12 mouse cellular contexts compared by ENCODE assay signal in genomic region chr5:65040463-65040862, GRCm38 (mm10). TPM values are rescaled to one million over a fixed set of nuclear protein-coding genes. Genes with fewer than 3 reads are reported as not detected.
DNase-seq lines count a peak whose midpoint lies in the region; TF ChIP-seq lines count a peak whose summit lies in the region.
"Had no signal": no experiment of that assay in that cellular context is flagged by ENCODE, and none has a peak within 500 bp of the region (broad histone marks: within the 10 kb centered on the region; RNA-seq: fewer than 3 reads in every experiment).

No protein-coding gene starts in this region.

- no peak overlapping the region for H3K4me3 ChIP-seq in layer of hippocampus, adult 2 months
- no peak overlapping the region for H3K4me3 ChIP-seq in small intestine, adult 2 months (ENCODE audit: low read depth, low read length)
- H3K4me3 ChIP-seq in embryonic facial prominence, embryonic 10.5 days, result no peak overlapping the region
- H3K4me3 ChIP-seq: forebrain, embryonic 15.5 days had no signal

- H3K27me3 ChIP-seq in small intestine, adult 2 months (ENCODE audit: control insufficient read depth, insufficient read depth, low read length), result no peaks in the 10 kb centered on the region
- no peaks in the 10 kb centered on the region for H3K27me3 ChIP-seq in embryonic facial prominence, embryonic 10.5 days (replicated peaks; ENCODE audit: low read depth, poor library complexity, severe bottlenecking)
- H3K27me3 ChIP-seq: forebrain, embryonic 15.5 days had no signal

- H3K36me3 ChIP-seq in small intestine, adult 2 months (ENCODE audit: control insufficient read depth, insufficient read depth, low read length), result peaks cover 6% of the 10 kb centered on the region
- H3K36me3 ChIP-seq in embryonic facial prominence, embryonic 10.5 days (replicated peaks), result no peaks in the 10 kb centered on the region
- H3K36me3 ChIP-seq: forebrain, embryonic 15.5 days had no signal

- H3K9me3 ChIP-seq in embryonic facial prominence, embryonic 10.5 days, result no peaks in the 10 kb centered on the region
- H3K9me3 ChIP-seq: forebrain, embryonic 15.5 days had no signal

- 77% methylated on average over 5 of the region's 5 CpGs for WGBS in small intestine, adult 2 months
- 70% methylated on average over 5 of the region's 5 CpGs for WGBS in embryonic facial prominence, embryonic 10.5 days

- DNase-seq in adrenal gland, adult (ENCODE audit: inconsistent age in 2 of 2, low spot score in 1 of 2), result peak; percentile 60 to 78
- DNase-seq in adrenal gland, postnatal 4 days (ENCODE audit: low spot score in 2 of 2), result no peak
- no peak for DNase-seq in layer of hippocampus, adult 2 months (ENCODE audit: low spot score in 2 of 2)
- no peak for DNase-seq in layer of hippocampus, adult 9-11 months
- DNase-seq in ES-CJ7 (ENCODE audit: low read depth, low spot score), result peak; percentile 33
- no peak for DNase-seq in layer of hippocampus, adult 9-10 months (ENCODE audit: low spot score)
- no peak for DNase-seq in embryonic facial prominence, embryonic 10.5 days (ENCODE audit: low spot score)
- DNase-seq: cerebellum, adult 18-20 months; layer of hippocampus, postnatal 36 days had no signal

- H3K27ac ChIP-seq in layer of hippocampus, adult 2 months, result no peak overlapping the region
- H3K27ac ChIP-seq in small intestine, adult 2 months (ENCODE audit: insufficient read depth, low read depth, low read length), result no peak overlapping the region
- H3K27ac ChIP-seq in embryonic facial prominence, embryonic 10.5 days (replicated peaks), result no peak overlapping the region
- H3K27ac ChIP-seq: forebrain, embryonic 15.5 days had no signal

- TF ChIP-seq CTCF in layer of hippocampus, adult 2 months (conservative IDR thresholded peaks at IDR 0.05), result peak; percentile 67
- peak; percentile 56; the same call in 1 of the 2 replicates for TF ChIP-seq CTCF in small intestine, adult 2 months (IDR thresholded peaks at IDR 0.05; ENCODE audit: extremely low read depth, insufficient read length, insufficient replicate concordance, low read depth, low read length)

- TF ChIP-seq POLR2A in small intestine, adult 2 months (IDR thresholded peaks at IDR 0.05; ENCODE audit: low read depth, low read length), result no peak

- no peaks in the 10 kb centered on the region for H3K4me1 ChIP-seq in small intestine, adult 2 months (ENCODE audit: control insufficient read depth, insufficient read depth, insufficient read length, low read length)
- H3K4me1 ChIP-seq in embryonic facial prominence, embryonic 10.5 days, result peaks cover 11% of the 10 kb centered on the region

RNA-seq across cellular contexts. Expression of gene Tmem156, which starts 51.5 kb away (rescaled TPM):
- under 1 TPM; 0.22 to 0.54 TPM for total RNA-seq in adrenal gland, postnatal 4 days (2021)
- total RNA-seq in layer of hippocampus, adult 2 months (2021), result under 1 TPM; 0.39 to 0.44 TPM
- polyA plus RNA-seq in small intestine, adult 2 months (2012; rRNA removed), result 0.23 and 0.29 TPM in 2 replicates
- 0.16 TPM in 1 of 2 replicates, not detected in the other for polyA plus RNA-seq in embryonic facial prominence, embryonic 10.5 days (2016; fragmentation: Nextera tagmentation; extraction: Ambion mirVana)
- polyA plus RNA-seq: C2C12 had no signal

Comparison
In these comparisons a context has a peak if more than half of its experiments do, and no peak if none do; other contexts are left out.
1. DNase-seq: peak in adrenal gland, adult (2 of 2) and ES-CJ7 (single experiment); none in adrenal gland, postnatal 4 days (0 of 2), layer of hippocampus, adult 2 months (0 of 2), layer of hippocampus, adult 9-11 months (single experiment), layer of hippocampus, adult 9-10 months (single experiment) and embryonic facial prominence, embryonic 10.5 days (single experiment).